Mouse (Mus musculus) adrenal gland, postnatal 4 days (tissue): ENCODE results near the gene Ncor2. TPM values are rescaled to one million over a fixed set of nuclear protein-coding genes. Genes with fewer than 3 reads are reported as not detected.
A peak's percentile ranks its signal among the peaks of the same experiment; 100 is the strongest.

Experiments used
- DNase-seq, 2 experiments: peaks; one replicate each; pipeline ENCODE4 v3.0.0; 2021 to 2022; ENCODE audit warnings: low spot score in 2 of 2, mixed read lengths in 2 of 2
- total RNA-seq, 2 experiments: library from RNA; stranded (reverse); gene quantifications; 2 replicates each; pipeline ENCODE4 v1.2.3; 2021

Gene Ncor2
- total RNA-seq, 2 experiments from 2014 or later: 240 to 243 TPM

DNA sequence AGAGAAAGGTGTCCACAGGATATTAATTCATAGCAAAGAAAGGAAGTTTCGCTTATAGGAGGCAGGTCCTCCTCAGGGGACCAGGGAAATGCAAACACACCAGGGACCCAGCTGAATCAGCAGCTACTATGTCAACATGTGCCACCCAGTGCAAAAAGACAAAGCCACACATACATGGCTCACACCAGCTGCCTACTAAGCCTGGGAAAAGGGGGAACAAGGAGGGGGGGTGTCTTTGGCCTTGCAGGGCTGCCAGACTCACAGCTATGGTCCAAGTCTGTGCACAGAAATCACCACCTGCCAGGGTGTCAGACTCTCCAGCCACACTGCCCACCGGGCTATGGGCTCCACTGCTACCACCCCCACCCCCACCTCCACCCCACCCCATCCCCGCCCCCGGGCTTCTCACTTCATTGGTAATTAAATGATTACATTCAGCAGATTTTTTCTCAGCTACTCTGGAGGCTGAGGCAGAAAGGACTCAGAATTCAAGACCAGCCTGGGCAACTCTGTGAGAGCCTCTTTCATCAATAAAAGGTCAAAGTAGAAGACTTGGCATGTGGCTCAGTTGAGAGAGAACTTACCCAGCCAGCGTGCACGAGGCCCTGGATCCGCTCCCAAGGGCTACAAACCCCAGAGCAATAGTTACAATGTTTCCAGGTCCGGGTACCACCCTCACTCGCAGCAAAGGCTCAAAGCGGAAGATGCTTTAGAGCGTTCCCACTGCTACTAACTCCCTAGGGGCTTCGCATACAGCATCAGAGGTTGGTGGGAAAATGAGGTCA is 6.0 kb downstream of the Ncor2 start:
- DNase-seq: no peak

DNA sequence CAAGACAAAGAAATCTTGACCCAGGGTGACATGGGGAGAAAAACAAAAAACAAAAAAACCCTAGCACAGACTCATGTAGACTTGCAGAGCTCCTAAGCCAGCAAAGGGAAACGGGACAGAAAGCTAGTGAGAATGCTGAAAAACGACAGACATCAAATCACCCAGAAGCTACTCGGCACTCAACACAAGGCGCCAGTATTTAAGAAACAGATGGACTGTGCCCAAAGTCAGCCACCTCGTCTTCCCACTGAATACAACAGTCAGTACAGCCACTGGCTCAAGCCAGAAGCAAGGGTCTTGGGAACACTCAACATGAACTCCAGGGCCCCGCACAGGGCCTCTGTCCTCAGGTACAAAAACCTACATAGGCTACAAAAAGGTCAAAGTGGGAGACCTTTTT is 7.8 kb downstream of the Ncor2 start:
- no peak for DNase-seq

DNA sequence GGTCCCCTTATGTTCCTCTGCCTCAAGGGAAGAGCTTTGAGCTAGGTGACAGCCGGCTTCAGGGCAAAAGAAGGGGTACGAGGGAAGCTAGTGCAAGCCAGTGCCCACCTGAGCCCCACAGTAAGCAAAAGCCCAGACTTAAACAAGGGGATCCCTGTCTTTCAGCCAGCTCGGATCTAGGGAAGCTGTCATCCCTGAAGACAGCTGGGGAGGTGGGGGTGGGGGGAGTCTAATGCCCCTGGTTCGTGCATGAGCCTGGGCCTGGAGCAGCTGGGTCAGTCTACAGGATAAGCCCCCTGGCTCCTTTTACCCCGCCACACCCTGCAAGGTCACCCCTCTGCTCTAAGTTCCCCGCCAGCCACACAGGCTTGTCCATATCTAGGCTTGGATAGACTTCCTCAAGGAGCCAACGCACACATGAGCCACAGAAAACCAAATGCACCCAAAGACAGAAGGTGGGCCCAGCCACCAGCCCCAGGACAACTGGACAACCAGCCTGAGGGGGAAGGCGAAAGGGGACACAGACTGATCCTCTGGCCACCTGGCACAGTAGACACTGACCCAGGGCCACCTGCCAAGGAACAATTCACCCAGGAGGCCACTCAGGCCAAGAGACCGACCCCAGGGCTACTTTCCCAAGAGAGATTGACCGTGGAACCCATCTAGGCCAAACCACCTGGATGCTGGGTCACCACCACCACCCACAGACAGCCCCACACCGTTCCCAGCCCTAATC is 8.7 kb downstream of the Ncor2 start:
- DNase-seq: no peak

GRCm38 (mm10) chr5:125168101-125168500 is 10.9 kb downstream of the Ncor2 start:
- no peak for DNase-seq

DNA sequence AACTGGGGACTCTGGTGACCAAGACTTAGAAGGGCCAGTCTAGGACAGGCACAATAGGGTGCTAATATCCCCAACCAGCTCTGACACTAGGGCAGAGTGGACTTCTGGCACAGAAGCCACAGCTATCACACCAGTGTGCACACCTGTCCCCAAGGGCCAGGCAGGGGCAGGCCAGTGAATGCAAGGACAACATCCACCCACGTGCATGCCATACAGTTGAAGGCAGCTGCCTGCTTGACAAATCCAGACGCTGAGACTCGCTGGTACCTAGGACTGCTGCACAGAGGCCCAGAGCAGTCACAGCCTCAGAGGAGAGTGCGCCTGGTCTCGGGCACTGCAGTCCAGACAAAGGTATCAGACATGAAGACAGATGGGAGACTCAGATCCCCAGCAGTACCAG is 11.5 kb downstream of the Ncor2 start:
- DNase-seq: no peak

DNA sequence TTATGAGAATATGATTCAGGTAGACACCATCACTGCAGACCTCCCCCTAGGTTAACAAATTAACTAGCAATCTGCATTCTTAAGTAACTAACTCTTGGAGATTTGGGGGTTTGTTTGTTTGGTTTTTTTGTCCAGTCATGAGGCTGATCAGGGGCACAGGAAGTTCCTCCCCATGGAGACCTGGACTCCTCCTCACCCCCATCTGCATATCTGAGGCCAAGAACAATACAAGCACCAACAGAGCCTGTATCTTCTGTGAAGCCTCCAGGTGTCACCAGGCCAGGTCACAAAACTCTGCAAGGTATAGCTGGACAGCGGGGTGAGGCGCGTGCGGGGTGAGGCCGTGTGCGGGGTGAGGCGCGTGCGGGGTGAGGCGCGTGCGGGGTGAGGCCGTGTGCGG is 13.0 kb downstream of the Ncor2 start:
- DNase-seq: no peak

GRCm38 (mm10) chr5:125164465-125165167 is 14.4 kb downstream of the Ncor2 start:
- DNase-seq: peak in 1 of 2 experiments; percentile 63

DNA sequence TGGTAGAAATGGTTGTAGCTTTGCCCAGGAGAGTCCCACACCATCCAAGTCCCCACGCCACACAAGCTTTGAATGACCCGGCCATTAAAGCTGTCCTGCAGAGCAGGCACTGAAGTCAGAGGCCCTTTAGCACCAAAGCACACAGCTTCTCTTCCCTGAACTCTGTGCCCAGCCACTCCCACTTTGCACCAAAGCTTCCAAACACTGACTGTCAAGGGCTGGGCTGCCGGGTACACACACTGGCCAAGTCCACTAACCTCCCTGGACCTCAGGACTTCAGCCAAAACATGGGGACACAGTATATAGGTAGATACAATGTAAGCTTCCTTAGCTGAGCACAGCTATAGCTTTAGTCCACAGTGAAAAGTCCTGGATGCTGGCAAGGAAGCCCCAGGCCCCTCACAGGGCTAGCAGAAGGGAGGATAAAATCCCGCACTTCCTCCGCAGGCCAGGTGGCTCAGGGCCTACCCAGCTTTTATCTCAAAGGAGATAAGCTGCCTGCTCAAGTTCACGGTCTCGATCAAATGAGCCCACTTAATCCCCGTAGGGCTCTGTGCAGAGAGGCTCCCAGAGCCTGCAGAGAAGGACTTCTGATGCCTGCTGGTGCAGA is 15.5 kb downstream of the Ncor2 start:
- DNase-seq: no peak

- no peak for DNase-seq
Observed at GRCm38 (mm10) chr5:125162461-125162860, 16.6 kb downstream of the Ncor2 start.

DNA sequence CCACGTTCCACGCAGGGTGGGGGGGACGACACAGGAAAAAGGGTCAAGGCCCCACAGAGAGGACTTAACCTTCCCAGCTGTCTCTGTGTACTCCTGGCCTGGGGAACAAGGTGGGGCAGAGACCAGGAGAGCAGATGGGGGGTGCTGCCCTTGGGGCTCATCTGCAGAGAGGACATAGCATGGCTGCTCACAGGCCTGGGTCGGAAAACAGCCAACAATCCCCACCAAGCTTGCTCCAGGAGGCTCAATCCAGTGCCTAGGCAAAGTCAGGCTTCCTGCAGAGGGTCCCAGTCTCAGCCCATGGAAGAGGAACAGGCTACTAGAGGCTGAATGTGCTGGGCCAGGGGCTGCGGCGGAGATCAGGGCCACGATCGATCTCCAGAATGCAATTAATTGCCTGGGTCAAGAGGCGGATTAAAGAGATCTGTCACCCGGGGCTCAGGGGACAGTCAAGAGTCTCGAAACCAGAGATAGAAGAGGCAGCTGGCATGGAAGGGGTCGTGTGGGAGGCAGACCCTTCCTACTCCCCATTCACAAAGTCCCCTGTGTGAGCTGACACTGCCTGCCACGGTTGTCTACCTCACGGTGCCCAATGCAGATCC is 19.1 kb downstream of the Ncor2 start:
- no peak for DNase-seq

- DNase-seq: peak in 1 of 2 experiments; percentile 65
Observed at GRCm38 (mm10) chr5:125159293-125159692, 19.7 kb downstream of the Ncor2 start.

GRCm38 (mm10) chr5:125158232-125158961 is 20.6 kb downstream of the Ncor2 start:
- peak in 1 of 2 experiments; percentile 63 for DNase-seq

DNA sequence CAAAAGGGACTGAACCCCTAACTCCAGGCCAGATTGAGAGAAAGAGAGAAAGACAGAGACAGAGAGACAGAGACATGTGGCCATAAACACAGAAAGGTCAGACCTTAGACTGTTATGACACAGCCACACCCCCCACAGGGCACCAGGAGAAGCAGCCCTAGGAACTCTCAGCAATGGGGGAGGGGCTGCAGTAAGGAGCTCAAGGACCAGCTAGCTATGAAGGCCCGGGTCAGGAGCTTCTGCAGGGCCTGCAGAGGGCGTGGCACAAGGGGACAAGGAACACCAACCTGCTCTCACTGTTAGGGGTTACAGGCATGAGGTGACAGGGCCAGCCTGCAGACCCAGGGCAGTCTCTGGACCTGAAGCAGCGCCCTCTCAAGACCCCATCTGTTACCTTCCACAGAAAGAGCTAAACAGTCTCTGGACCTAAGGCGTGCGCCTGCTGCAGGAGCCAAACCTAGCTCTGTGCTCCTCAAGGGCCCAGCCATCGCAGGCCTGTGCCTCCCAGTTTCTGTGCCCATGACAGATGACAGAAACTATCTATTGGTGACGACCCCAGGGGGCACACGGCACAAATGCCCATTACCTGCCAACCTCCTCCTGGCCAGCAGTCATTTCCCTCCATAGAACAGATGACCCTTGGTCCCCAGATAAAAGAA is 21.5 kb downstream of the Ncor2 start:
- no peak for DNase-seq

DNA sequence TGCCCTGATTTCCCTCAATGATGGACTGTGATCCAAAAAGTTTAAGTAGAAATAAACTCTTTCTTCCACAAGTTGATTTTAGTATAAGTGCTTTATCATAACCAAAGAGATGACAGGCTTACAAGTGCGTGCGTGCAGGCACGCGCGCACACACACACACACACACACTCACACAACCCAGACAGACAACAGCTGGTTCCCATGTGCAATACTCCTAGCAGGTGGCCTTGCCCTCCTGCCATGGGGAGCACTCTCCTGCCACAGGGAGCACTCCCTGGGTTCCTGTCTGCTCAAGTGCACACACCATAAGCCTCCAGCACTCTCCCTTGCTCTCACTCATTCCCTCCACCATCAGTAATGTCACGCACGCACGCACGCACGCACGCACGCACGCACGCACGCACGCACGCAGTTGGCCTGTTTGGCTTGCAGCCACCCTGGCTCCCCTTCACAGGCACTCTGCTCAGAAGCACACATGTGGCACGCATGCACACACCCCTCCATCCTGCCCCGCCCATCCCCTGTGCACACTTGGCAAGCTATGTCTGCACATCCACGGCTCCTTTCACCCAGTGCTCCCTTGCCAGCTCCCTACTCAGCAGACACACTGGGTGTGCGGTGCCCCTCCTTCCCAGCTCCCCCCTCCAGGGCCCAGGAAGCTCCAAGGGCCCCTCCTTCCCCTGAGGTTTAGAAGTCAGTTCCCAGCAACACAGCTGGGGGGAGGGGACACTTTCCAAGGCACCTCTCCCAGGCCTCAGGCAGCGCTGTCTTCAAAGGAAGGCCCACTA is 22.4 kb downstream of the Ncor2 start:
- DNase-seq: no peak

DNA sequence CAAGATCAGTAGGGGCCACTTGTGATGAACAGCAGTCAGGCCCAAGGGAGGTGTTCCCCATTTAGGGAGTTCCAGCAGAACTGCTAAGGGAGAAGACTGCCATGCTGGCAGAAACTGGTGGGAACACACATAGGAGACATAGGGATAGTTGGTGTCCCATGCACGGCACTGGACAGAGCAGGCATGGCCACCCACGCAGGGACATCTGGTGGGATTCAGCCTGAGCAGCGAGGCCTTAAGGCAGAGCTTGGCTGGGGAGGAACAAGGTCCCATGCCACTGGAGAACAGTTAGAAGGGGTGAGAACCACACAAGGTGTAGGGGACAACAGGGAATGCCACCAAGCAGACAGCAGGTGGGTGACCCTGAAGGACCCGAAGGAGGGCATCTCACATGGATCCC is 23.6 kb downstream of the Ncor2 start:
- no peak for DNase-seq

DNA sequence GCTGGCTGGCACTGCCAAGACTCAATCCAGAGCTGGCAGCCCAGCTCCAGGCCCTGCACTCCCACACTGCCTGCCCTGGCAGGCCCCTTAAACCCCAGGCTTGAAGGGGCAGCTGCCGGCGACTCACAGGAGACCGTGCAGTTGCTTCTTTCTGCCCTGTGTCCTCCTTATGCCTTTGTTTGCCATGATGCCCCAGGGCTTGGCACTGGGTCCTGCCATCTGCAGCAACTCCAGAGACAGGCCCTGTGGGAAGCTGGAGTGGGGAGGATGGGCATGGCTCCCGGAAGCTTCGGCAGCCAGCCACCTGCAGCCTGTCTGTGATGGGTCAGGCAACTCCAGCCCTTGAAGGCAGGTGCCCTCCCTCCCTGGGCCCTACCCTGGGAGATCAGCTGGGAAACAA is 24.0 kb downstream of the Ncor2 start:
- no peak for DNase-seq

DNA sequence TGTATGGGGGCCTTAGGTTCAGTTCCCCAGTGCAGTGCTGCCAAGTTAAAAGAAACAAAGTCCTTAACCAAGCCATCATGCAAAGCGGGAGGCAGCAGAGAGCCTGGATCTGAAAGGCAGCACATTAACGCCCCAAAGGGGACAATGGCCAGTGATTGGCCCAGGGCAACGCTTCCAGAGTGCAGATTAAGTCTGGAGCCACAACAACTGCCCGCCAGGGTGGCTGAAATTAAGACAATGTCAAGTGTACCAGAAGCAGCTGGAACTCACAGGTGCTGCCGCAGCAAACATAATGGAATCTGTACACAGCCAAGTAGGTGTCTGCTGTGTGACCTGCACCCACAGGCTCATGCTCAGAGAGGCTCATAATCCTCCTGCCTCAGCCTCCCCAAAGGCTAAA is 24.8 kb downstream of the Ncor2 start:
- no peak for DNase-seq

- DNase-seq: no peak
Observed at GRCm38 (mm10) chr5:125153201-125153816, 25.7 kb downstream of the Ncor2 start.
